Mouse (Mus musculus): ENCODE measurements around the gene Kcnk4.
A peak's percentile ranks its signal among the peaks of the same experiment; 100 is the strongest.

Gene Kcnk4

GRCm38 (mm10) chr19:6934195-6934977 is at the start of gene Kcnk4:
Kcnk4 (minus strand) TSS chr19:6934515.
- no peak for DNase-seq (ENCODE audit: low spot score)

- no peak for DNase-seq (ENCODE audit: low spot score)
Observed at GRCm38 (mm10) chr19:6983621-6984020, 49.3 kb upstream of the Kcnk4 start.

- no peak for DNase-seq (ENCODE audit: low spot score)
Observed at GRCm38 (mm10) chr19:6981465-6981864, 47.1 kb upstream of the Kcnk4 start.

- peak; percentile 100 for DNase-seq (ENCODE audit: low spot score)
Observed at GRCm38 (mm10) chr19:6980381-6981093, 46.2 kb upstream of the Kcnk4 start, which contains the start of gene Fkbp2. Fkbp2 (minus strand) TSS chr19:6980501.

- peak; percentile 100 for DNase-seq (ENCODE audit: low spot score)
Observed at GRCm38 (mm10) chr19:6979486-6980380, 45.4 kb upstream of the Kcnk4 start.

- DNase-seq (ENCODE audit: low spot score), result peak; percentile 84
Observed at GRCm38 (mm10) chr19:6979001-6979479, 44.7 kb upstream of the Kcnk4 start.

GRCm38 (mm10) chr19:6978639-6978974 is 44.3 kb upstream of the Kcnk4 start:
- no peak for DNase-seq (ENCODE audit: low spot score)

- DNase-seq (ENCODE audit: low spot score), result no peak
Observed at GRCm38 (mm10) chr19:6977759-6978638, 43.7 kb upstream of the Kcnk4 start.

- DNase-seq (ENCODE audit: low spot score), result peak; percentile 89
Observed at GRCm38 (mm10) chr19:6975537-6976521, 41.5 kb upstream of the Kcnk4 start, which contains the start of gene Plcb3. Plcb3 (minus strand) TSS chr19:6976470.

- DNase-seq (ENCODE audit: low spot score), result peak; percentile 90
Observed at GRCm38 (mm10) chr19:6974211-6975205, 40.2 kb upstream of the Kcnk4 start, which contains the start of gene Ppp1r14b. Ppp1r14b (plus strand) TSS chr19:6974968.

GRCm38 (mm10) chr19:6973581-6974190 is 39.4 kb upstream of the Kcnk4 start:
- DNase-seq (ENCODE audit: low spot score), result no peak

- DNase-seq (ENCODE audit: low spot score), result no peak
Observed at GRCm38 (mm10) chr19:6972247-6972917, 38.1 kb upstream of the Kcnk4 start.

GRCm38 (mm10) chr19:6971644-6972043 is 37.3 kb upstream of the Kcnk4 start:
- DNase-seq (ENCODE audit: low spot score), result no peak

GRCm38 (mm10) chr19:6970460-6971085 is 36.3 kb upstream of the Kcnk4 start:
- no peak for DNase-seq (ENCODE audit: low spot score)

GRCm38 (mm10) chr19:6969665-6970381 is 35.5 kb upstream of the Kcnk4 start:
- DNase-seq (ENCODE audit: low spot score), result peak; percentile 81

GRCm38 (mm10) chr19:6969291-6969664 is 35.0 kb upstream of the Kcnk4 start:
- peak; percentile 43 for DNase-seq (ENCODE audit: low spot score)

Data from adipocyte (in vitro differentiated cells).